Mouse (Mus musculus) intestine, postnatal 0 days (tissue): ENCODE results near the gene Adamts2. TPM values are rescaled to one million over a fixed set of nuclear protein-coding genes. Genes with fewer than 3 reads are reported as not detected.

ENCODE experiments used
- ATAC-seq: fragments of 200-750 bp; cut with Nextera tagmentation; 2 replicates; pipeline ENCODE4 v1.8.0; 2017; ENCODE audit warnings: mild to moderate bottlenecking, moderate TSS enrichment, moderate library complexity
- H3K27ac ChIP-seq: fragments of 300-500 bp; sonication (generic); 2 replicates; pipeline ENCODE4 v1.5.1; 2014; ENCODE audit warnings: mild to moderate bottlenecking, low read depth, low read length, moderate library complexity
- H3K27me3 ChIP-seq: fragments of 300-500 bp; sonication (generic); replicated peaks from 2 replicates; pipeline ENCODE4 v1.6.1; 2014; ENCODE audit warnings: low read length, mixed read lengths; ENCODE audit not compliant: control insufficient read depth, insufficient read depth
- H3K36me3 ChIP-seq: fragments of 300-500 bp; sonication (generic); 2 replicates; pipeline ENCODE4 v1.6.1; 2014; ENCODE audit warnings: mild to moderate bottlenecking, moderate library complexity; ENCODE audit not compliant: control insufficient read depth, insufficient read depth
- H3K4me1 ChIP-seq: fragments of 300-500 bp; sonication (generic); replicated peaks from 2 replicates; pipeline ENCODE4 v1.6.1; 2014; ENCODE audit warnings: antibody characterized with exemption, low read length, mixed read lengths; ENCODE audit not compliant: control insufficient read depth, insufficient read depth
- H3K4me2 ChIP-seq: fragments of 300-500 bp; sonication (generic); replicated peaks from 2 replicates; pipeline ENCODE4 v1.6.1; 2014; ENCODE audit warnings: low read depth, mild to moderate bottlenecking, moderate library complexity
- H3K4me3 ChIP-seq: fragments of 300-500 bp; sonication (generic); 2 replicates; pipeline ENCODE4 v1.5.1; 2014; ENCODE audit warnings: low read depth, low read length
- H3K9ac ChIP-seq: fragments of 300-500 bp; sonication (generic); 2 replicates; pipeline ENCODE4 v1.6.1; 2014; ENCODE audit warnings: mild to moderate bottlenecking, low read depth, low read length
- H3K9me3 ChIP-seq: fragments of 300-500 bp; sonication (generic); 2 replicates; pipeline ENCODE4 v1.6.1; 2016; ENCODE audit warnings: mixed run types; ENCODE audit not compliant: control insufficient read depth
- CTCF ChIP-seq: sonication (generic); IDR thresholded peaks from 2 replicates; pipeline ENCODE4 v1.5.1; 2016; ENCODE audit warnings: low read depth, mild to moderate bottlenecking, control low read depth, antibody characterized with exemption, moderate library complexity
- WGBS: fragments of 180-500 bp; shearing (Covaris S2); extraction: QIAGEN DNeasy Blood & Tissue Kit; methylation state at CpG from one replicate; pipeline ENCODE4 v1.1.7; 2014; 5-methylcytosine and 5-hydroxymethylcytosine counted together
- polyA plus RNA-seq: library from polyadenylated mRNA; unstranded; fragments of >200 nt; fragmentation: Nextera tagmentation; extraction: Ambion mirVana; gene quantifications from 2 replicates; pipeline ENCODE4 v1.2.1, GENCODE M21; 2015

Adamts2 gene
- polyA plus RNA-seq, 1 experiment from 2014 or later, result 4.6 TPM

DNA sequence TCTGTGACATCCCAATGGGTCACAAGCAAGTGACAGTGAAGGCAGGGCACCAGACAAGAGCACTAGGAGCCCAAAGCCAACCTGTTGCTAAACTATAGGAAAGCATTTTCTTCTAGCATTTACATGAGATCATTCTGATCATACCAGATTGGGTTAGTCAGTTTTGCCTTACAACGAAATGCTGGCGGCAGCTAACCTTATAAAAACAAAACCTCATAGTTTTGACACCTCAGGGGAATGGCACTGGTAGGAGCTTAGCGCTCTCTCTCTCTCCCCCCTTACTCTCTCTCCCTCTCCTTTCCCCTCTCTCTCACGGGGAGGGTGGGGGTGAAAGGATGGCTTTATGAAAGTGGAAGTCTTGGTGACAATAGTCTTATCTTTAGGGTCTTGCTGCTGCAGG, 123.7 kb downstream of the Adamts2 start:
- no peaks in the 10 kb centered on the region for H3K27me3 ChIP-seq
- H3K36me3 ChIP-seq, result no peaks in the 10 kb centered on the region
- WGBS, result 84% methylated on average over 4 of the region's 4 CpGs
- no peak overlapping the region for H3K4me2 ChIP-seq
- no peak overlapping the region for H3K4me3 ChIP-seq
- ATAC-seq, result no peak
- no peak overlapping the region for H3K9ac ChIP-seq
- no peaks in the 10 kb centered on the region for H3K9me3 ChIP-seq
- no peak overlapping the region for H3K27ac ChIP-seq
- TF ChIP-seq CTCF, result no peak
- H3K4me1 ChIP-seq, result no peaks in the 10 kb centered on the region

GRCm38 (mm10) chr11:50726035-50726434, 124.2 kb downstream of the Adamts2 start:
- H3K9ac ChIP-seq, result no peak overlapping the region
- H3K4me3 ChIP-seq, result no peak overlapping the region
- TF ChIP-seq CTCF, result no peak
- no peaks in the 10 kb centered on the region for H3K36me3 ChIP-seq
- H3K27ac ChIP-seq, result no peak overlapping the region
- WGBS, result 78% methylated on average over 5 of the region's 5 CpGs
- no peak for ATAC-seq
- no peaks in the 10 kb centered on the region for H3K4me1 ChIP-seq
- no peaks in the 10 kb centered on the region for H3K9me3 ChIP-seq
- H3K4me2 ChIP-seq, result no peak overlapping the region
- no peaks in the 10 kb centered on the region for H3K27me3 ChIP-seq

DNA sequence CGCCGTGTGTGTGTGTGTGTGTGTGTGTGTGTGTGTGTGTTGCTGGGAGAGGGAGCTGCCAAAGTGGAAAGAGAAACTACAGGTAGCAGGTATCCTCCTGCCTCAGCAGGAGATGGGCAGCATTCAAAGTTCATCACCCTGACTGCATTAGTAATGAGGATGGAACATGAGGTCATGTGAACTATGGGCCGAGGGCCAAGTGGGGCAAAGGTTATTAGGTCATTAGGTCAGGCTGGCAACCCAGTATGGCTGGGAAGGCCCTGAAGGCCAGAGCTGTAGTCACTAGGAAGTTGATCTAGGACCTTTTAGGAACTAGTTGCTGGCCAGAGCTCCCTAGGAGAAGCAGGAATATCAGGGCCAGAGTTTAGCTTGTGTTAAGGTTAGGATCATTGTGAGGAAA, 131.3 kb downstream of the Adamts2 start:
- no peaks in the 10 kb centered on the region for H3K27me3 ChIP-seq
- no peak overlapping the region for H3K9ac ChIP-seq
- H3K4me2 ChIP-seq, result no peak overlapping the region
- H3K4me3 ChIP-seq, result no peak overlapping the region
- H3K9me3 ChIP-seq, result no peaks in the 10 kb centered on the region
- WGBS, result 14% methylated on average over 2 of the region's 3 CpGs
- TF ChIP-seq CTCF, result no peak
- H3K36me3 ChIP-seq, result no peaks in the 10 kb centered on the region
- no peak overlapping the region for H3K27ac ChIP-seq
- 0 out of 2 replicates have a peak, but pooled peaks have one; percentile 8 for ATAC-seq
- no peaks in the 10 kb centered on the region for H3K4me1 ChIP-seq

GRCm38 (mm10) chr11:50734129-50734528, 132.2 kb downstream of the Adamts2 start:
- no peak overlapping the region for H3K27ac ChIP-seq
- H3K9me3 ChIP-seq, result no peaks in the 10 kb centered on the region
- no peak overlapping the region for H3K9ac ChIP-seq
- H3K4me3 ChIP-seq, result no peak overlapping the region
- H3K4me2 ChIP-seq, result no peak overlapping the region
- H3K4me1 ChIP-seq, result no peaks in the 10 kb centered on the region
- no peak for ATAC-seq
- peak; percentile 29; the same call in 1 of the 2 replicates for TF ChIP-seq CTCF
- no peaks in the 10 kb centered on the region for H3K36me3 ChIP-seq
- WGBS, result 73% methylated on average over 4 of the region's 4 CpGs
- no peaks in the 10 kb centered on the region for H3K27me3 ChIP-seq

GRCm38 (mm10) chr11:50736548-50736947, 134.7 kb downstream of the Adamts2 start:
- Histone ChIP-seq H3K36me3 (no peaks in the 10 kb centered on the region), H3K4me2 (no peak overlapping the region), H3K27me3 (no peaks in the 10 kb centered on the region), H3K4me3 (no peak overlapping the region), H3K4me1 (no peaks in the 10 kb centered on the region), H3K27ac (no peak overlapping the region), H3K9ac (no peak overlapping the region), H3K9me3 (no peaks in the 10 kb centered on the region)
- ATAC-seq, result no peak
- TF ChIP-seq CTCF, result no peak
- 100% methylated on average over 1 of the region's 1 CpGs for WGBS

DNA sequence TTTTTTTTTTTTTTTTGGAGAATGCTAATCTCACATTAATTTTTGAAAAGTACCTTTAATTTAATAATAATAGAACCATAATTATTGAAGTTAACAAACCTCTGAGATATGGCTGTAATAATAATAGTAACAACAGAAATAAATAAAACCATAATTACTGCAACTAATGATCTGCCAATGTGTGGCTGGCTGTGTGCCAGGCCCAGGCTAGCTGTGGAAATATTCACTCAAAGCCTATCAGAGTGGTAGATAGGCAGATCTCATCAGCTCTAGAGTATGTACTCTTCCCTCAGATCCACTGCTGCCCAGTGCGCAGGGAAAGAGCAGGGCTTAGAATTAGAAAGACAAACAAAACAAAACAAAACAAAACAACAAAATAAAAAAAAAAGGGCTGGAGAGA, 136.6 kb downstream of the Adamts2 start:
- no peaks in the 10 kb centered on the region for H3K4me1 ChIP-seq
- no peaks in the 10 kb centered on the region for H3K27me3 ChIP-seq
- ATAC-seq, result no peak
- H3K4me3 ChIP-seq, result no peak overlapping the region
- no peak overlapping the region for H3K9ac ChIP-seq
- no peaks in the 10 kb centered on the region for H3K36me3 ChIP-seq
- no peak overlapping the region for H3K27ac ChIP-seq
- WGBS, result 90% methylated on average over 1 of the region's 1 CpGs
- no peaks in the 10 kb centered on the region for H3K9me3 ChIP-seq
- H3K4me2 ChIP-seq, result no peak overlapping the region
- TF ChIP-seq CTCF, result no peak

GRCm38 (mm10) chr11:50739453-50739852, 137.6 kb downstream of the Adamts2 start:
- ATAC-seq, result peak; percentile 91
- H3K4me1 ChIP-seq, result no peaks in the 10 kb centered on the region
- H3K4me3 ChIP-seq, result no peak overlapping the region
- no peak overlapping the region for H3K27ac ChIP-seq
- H3K4me2 ChIP-seq, result no peak overlapping the region
- TF ChIP-seq CTCF, result no peak
- WGBS, result 26% methylated on average over 10 of the region's 10 CpGs
- H3K9me3 ChIP-seq, result no peaks in the 10 kb centered on the region
- no peaks in the 10 kb centered on the region for H3K36me3 ChIP-seq
- no peak overlapping the region for H3K9ac ChIP-seq
- H3K27me3 ChIP-seq, result no peaks in the 10 kb centered on the region
